Mouse (Mus musculus) testis, adult 2 months (tissue): ENCODE data around the gene Mindy4.

Source experiments
- CTCF ChIP-seq: fragments of 200-500 bp; IDR thresholded peaks from 2 replicates; pipeline ENCODE4 v1.5.1; 2012; ENCODE audit warnings: low read depth, mild to moderate bottlenecking, inconsistent platforms, low read length, moderate library complexity; ENCODE audit not compliant: control insufficient read depth, insufficient read depth, insufficient replicate concordance
- POLR2A ChIP-seq: fragments of 200-500 bp; IDR thresholded peaks from 2 replicates; pipeline ENCODE4 v1.6.1; 2012; ENCODE audit warnings: low read depth, mild to moderate bottlenecking, inconsistent platforms, low read length, moderate library complexity; ENCODE audit not compliant: control insufficient read depth

GRCm38 (mm10) chr6:55332100-55332772, 129.1 kb downstream of the Mindy4 start:
- TF ChIP-seq CTCF (no peak), POLR2A (no peak)
